Mouse (Mus musculus) intestine, postnatal 0 days (tissue): ENCODE data around the gene Theg. TPM values are rescaled to one million over a fixed set of nuclear protein-coding genes. Genes with fewer than 3 reads are reported as not detected.

Experiments used
- ATAC-seq: fragments of 200-750 bp; cut with Nextera tagmentation; 2 replicates; pipeline ENCODE4 v1.8.0; 2017; ENCODE audit warnings: mild to moderate bottlenecking, moderate TSS enrichment, moderate library complexity
- H3K27ac ChIP-seq: fragments of 300-500 bp; sonication (generic); 2 replicates; pipeline ENCODE4 v1.5.1; 2014; ENCODE audit warnings: mild to moderate bottlenecking, low read depth, low read length, moderate library complexity
- H3K27me3 ChIP-seq: fragments of 300-500 bp; sonication (generic); replicated peaks from 2 replicates; pipeline ENCODE4 v1.6.1; 2014; ENCODE audit warnings: low read length, mixed read lengths; ENCODE audit not compliant: control insufficient read depth, insufficient read depth
- H3K36me3 ChIP-seq: fragments of 300-500 bp; sonication (generic); 2 replicates; pipeline ENCODE4 v1.6.1; 2014; ENCODE audit warnings: mild to moderate bottlenecking, moderate library complexity; ENCODE audit not compliant: control insufficient read depth, insufficient read depth
- H3K4me1 ChIP-seq: fragments of 300-500 bp; sonication (generic); replicated peaks from 2 replicates; pipeline ENCODE4 v1.6.1; 2014; ENCODE audit warnings: antibody characterized with exemption, low read length, mixed read lengths; ENCODE audit not compliant: control insufficient read depth, insufficient read depth
- H3K4me2 ChIP-seq: fragments of 300-500 bp; sonication (generic); replicated peaks from 2 replicates; pipeline ENCODE4 v1.6.1; 2014; ENCODE audit warnings: low read depth, mild to moderate bottlenecking, moderate library complexity
- H3K4me3 ChIP-seq: fragments of 300-500 bp; sonication (generic); 2 replicates; pipeline ENCODE4 v1.5.1; 2014; ENCODE audit warnings: low read depth, low read length
- H3K9ac ChIP-seq: fragments of 300-500 bp; sonication (generic); 2 replicates; pipeline ENCODE4 v1.6.1; 2014; ENCODE audit warnings: mild to moderate bottlenecking, low read depth, low read length
- H3K9me3 ChIP-seq: fragments of 300-500 bp; sonication (generic); 2 replicates; pipeline ENCODE4 v1.6.1; 2016; ENCODE audit warnings: mixed run types; ENCODE audit not compliant: control insufficient read depth
- CTCF ChIP-seq: sonication (generic); IDR thresholded peaks from 2 replicates; pipeline ENCODE4 v1.5.1; 2016; ENCODE audit warnings: low read depth, mild to moderate bottlenecking, control low read depth, antibody characterized with exemption, moderate library complexity
- WGBS: fragments of 180-500 bp; shearing (Covaris S2); extraction: QIAGEN DNeasy Blood & Tissue Kit; methylation state at CpG from one replicate; pipeline ENCODE4 v1.1.7; 2014; 5-methylcytosine and 5-hydroxymethylcytosine counted together
- polyA plus RNA-seq: library from polyadenylated mRNA; unstranded; fragments of >200 nt; fragmentation: Nextera tagmentation; extraction: Ambion mirVana; gene quantifications from 2 replicates; pipeline ENCODE4 v1.2.1, GENCODE M21; 2015

The Theg gene
- polyA plus RNA-seq, 1 experiment from 2014 or later = not detected

DNA sequence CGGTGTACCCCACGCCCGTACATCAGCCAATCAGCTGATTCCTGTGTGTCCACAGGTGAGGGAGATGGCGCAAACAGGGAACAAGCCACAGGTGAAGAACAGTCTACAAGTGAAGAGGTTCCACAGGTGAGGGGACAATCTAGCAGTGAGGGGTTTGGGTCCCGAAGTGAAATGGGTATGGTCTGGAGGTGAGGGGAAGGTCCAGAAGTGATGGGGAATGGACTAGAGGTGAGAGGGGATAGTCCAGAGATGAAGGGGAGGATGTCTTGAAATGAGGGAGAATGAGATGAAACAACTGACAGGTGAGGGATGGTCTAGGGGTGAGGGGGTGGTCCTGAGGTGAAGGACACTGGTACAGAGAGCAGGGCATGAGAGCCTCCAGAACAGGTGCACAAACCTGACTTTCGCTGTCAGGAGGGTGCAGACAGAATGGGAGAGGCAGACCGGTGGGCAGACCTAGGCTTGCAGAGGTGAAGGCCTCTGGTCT lies 31.9 kb downstream of the Theg start:
- peak overlapping the region; percentile 88 for H3K4me3 ChIP-seq
- ATAC-seq = no peak
- WGBS = 27% methylated on average over 7 of the region's 7 CpGs
- H3K36me3 ChIP-seq = no peaks in the 10 kb centered on the region
- H3K4me2 ChIP-seq = peak overlapping the region; percentile 93
- peak overlapping the region; percentile 86; the same call in 1 of the 2 replicates for H3K9ac ChIP-seq
- peaks cover 5% of the 10 kb centered on the region; the same call in 1 of the 2 replicates for H3K4me1 ChIP-seq
- H3K27ac ChIP-seq = no peak overlapping the region
- H3K27me3 ChIP-seq = no peaks in the 10 kb centered on the region
- TF ChIP-seq CTCF = no peak
- H3K9me3 ChIP-seq = no peaks in the 10 kb centered on the region

GRCm38 (mm10) chr10:79554330-79555237 lies 32.5 kb downstream of the Theg start, which contains the start of gene Mier2:
Mier2 (minus strand) TSS chr10:79555199.
- no peaks in the 10 kb centered on the region for H3K27me3 ChIP-seq
- ATAC-seq = peak; percentile 84
- H3K4me1 ChIP-seq = peaks cover 5% of the 10 kb centered on the region; the same call in 1 of the 2 replicates
- H3K27ac ChIP-seq = peak within 1 kb of the TSS; percentile 10; the same call in 1 of the 2 replicates
- H3K4me3 ChIP-seq = peak within 1 kb of the TSS; percentile 88
- peaks cover 2% of the 10 kb centered on the region for H3K36me3 ChIP-seq
- no peaks in the 10 kb centered on the region for H3K9me3 ChIP-seq
- peak within 1 kb of the TSS; percentile 86 for H3K9ac ChIP-seq
- TF ChIP-seq CTCF = no peak
- WGBS = under 1% methylated on average over 98 of the region's 108 CpGs
- H3K4me2 ChIP-seq = peak within 1 kb of the TSS; percentile 93

DNA sequence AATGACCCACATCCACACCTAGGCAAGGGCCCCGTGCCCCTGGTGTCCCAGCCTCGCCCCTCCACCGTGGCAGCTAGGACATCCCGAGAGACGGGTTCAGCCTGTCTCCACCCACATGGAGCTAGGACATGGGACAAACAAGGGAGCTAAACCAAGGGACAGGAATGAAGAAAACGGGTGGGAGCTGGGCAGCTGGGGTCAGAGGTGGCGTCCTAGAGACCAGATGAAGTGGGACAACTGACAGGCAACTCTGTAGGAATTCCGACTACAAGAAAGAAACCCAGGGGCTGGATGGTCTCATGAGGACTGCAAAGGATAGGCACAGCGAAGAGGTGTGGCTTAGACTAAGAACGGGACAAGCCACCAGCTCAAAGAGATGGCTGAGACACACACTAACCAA lies 33.4 kb downstream of the Theg start:
- no peak for TF ChIP-seq CTCF
- WGBS = 22% methylated on average over 10 of the region's 10 CpGs
- H3K4me2 ChIP-seq = peak overlapping the region; percentile 93

DNA sequence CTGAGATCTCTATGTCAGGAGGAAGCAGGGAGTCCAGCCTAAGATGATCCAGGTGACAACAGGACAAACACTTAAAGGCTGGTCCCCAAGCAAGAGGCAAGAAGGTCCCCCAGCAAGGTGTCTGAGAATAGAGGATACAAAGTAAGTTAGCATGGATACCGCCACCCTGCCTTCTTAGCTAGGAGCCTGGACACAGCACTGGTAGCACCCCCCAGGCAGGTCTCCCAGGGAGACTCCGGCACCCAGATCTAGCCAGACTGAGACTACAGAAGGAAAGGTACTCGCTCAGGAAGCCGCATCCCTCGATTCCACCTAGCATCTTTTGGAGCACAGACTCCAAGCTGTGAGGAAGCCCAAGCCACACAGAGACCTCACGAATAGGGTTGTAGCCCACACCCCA lies 34.0 kb downstream of the Theg start:
- Histone ChIP-seq H3K36me3 (peaks cover 16% of the 10 kb centered on the region), H3K9ac (no peak overlapping the region), H3K4me2 (no peak overlapping the region), H3K27me3 (no peaks in the 10 kb centered on the region), H3K9me3 (no peaks in the 10 kb centered on the region), H3K4me1 (peaks cover 5% of the 10 kb centered on the region; the same call in 1 of the 2 replicates), H3K4me3 (no peak overlapping the region), H3K27ac (no peak overlapping the region)
- no peak for TF ChIP-seq CTCF
- 87% methylated on average over 6 of the region's 6 CpGs for WGBS
- ATAC-seq = no peak

More for the DNA sequence above, 33.4 kb downstream of the Theg start:
- no peak for ATAC-seq
- H3K36me3 ChIP-seq = peaks cover 11% of the 10 kb centered on the region
- H3K27ac ChIP-seq = no peak overlapping the region
- H3K4me1 ChIP-seq = peaks cover 5% of the 10 kb centered on the region; the same call in 1 of the 2 replicates
- H3K9me3 ChIP-seq = no peaks in the 10 kb centered on the region
- H3K27me3 ChIP-seq = no peaks in the 10 kb centered on the region
- peak overlapping the region; percentile 88 for H3K4me3 ChIP-seq
- no peak overlapping the region for H3K9ac ChIP-seq

DNA sequence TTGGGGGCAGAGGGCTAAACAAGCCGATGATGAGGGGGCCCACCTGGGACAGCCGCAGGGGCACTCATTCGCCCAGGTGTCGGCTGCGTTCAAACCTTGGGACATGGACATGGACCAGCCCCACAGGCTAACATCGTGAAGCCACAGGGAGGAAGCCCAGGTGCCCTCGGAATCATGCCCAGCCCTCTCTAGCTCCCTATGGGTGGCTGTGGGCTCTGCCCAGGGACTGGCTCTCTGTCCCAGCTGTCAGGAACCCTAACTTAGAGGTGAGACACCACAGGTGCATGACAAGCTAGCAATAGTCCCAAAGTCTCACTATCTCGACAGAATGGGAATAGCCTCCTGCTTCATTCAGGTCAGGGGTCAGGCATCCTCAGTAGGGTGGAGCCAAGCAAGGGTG lies 34.6 kb downstream of the Theg start:
- H3K9ac ChIP-seq = no peak overlapping the region
- H3K27me3 ChIP-seq = no peaks in the 10 kb centered on the region
- H3K4me2 ChIP-seq = no peak overlapping the region
- no peak for TF ChIP-seq CTCF
- H3K27ac ChIP-seq = no peak overlapping the region
- no peak overlapping the region for H3K4me3 ChIP-seq
- no peak for ATAC-seq
- H3K9me3 ChIP-seq = no peaks in the 10 kb centered on the region
- peaks cover 5% of the 10 kb centered on the region; the same call in 1 of the 2 replicates for H3K4me1 ChIP-seq
- 82% methylated on average over 8 of the region's 8 CpGs for WGBS
- peaks cover 22% of the 10 kb centered on the region for H3K36me3 ChIP-seq

DNA sequence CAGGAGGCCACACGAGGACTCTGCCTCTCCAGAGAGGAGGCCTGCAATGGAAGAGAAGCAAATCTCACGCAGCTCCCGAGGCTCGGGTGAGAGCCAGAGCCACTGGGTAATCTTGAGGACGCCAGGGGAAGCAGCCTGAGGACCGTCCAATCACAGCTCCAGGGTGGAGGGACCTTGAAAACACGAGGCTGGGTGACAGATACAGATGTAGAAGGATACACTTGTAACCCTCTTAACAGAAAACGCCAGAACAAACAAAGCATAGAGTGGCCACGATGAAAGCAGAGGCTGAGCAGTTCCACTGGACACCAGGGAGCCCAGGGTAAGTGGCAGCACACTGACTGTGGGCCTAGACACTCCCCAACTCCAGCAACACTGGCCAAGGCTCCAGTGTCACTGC lies 36.8 kb downstream of the Theg start:
- Histone ChIP-seq H3K9ac (no peak overlapping the region), H3K36me3 (peaks cover 42% of the 10 kb centered on the region), H3K27me3 (no peaks in the 10 kb centered on the region), H3K4me3 (no peak overlapping the region), H3K4me1 (peaks cover 5% of the 10 kb centered on the region; the same call in 1 of the 2 replicates), H3K9me3 (no peaks in the 10 kb centered on the region), H3K4me2 (no peak overlapping the region), H3K27ac (no peak overlapping the region)
- 74% methylated on average over 9 of the region's 9 CpGs for WGBS
- no peak for TF ChIP-seq CTCF
- no peak for ATAC-seq
